Mouse (Mus musculus) embryonic facial prominence, embryonic 15.5 days (tissue): ENCODE data around the gene Lrp4. TPM values are rescaled to one million over a fixed set of nuclear protein-coding genes. Genes with fewer than 3 reads are reported as not detected.

Source experiments
- ATAC-seq: fragments of 200-750 bp; cut with Nextera tagmentation; 2 replicates; pipeline ENCODE4 v1.8.0; 2017; ENCODE audit warnings: low read depth, moderate TSS enrichment; ENCODE audit not compliant: insufficient number of reproducible peaks, low FRiP score, low TSS enrichment
- H3K27ac ChIP-seq: fragments of 300-500 bp; sonication (generic); replicated peaks from 2 replicates; pipeline ENCODE4 v1.5.1; 2015; ENCODE audit warnings: mild to moderate bottlenecking, inconsistent platforms
- H3K27me3 ChIP-seq: fragments of 300-500 bp; sonication (generic); 2 replicates; pipeline ENCODE4 v1.6.1; 2015; ENCODE audit warnings: inconsistent platforms
- H3K36me3 ChIP-seq: fragments of 300-500 bp; sonication (generic); 2 replicates; pipeline ENCODE4 v1.6.1; 2015; ENCODE audit warnings: mild to moderate bottlenecking, inconsistent platforms
- H3K4me1 ChIP-seq: fragments of 300-500 bp; sonication (generic); 2 replicates; pipeline ENCODE4 v1.6.1; 2015; ENCODE audit warnings: inconsistent platforms
- H3K4me2 ChIP-seq: fragments of 300-500 bp; sonication (generic); replicated peaks from 2 replicates; pipeline ENCODE4 v1.6.1; 2015; ENCODE audit warnings: mild to moderate bottlenecking, inconsistent platforms
- H3K4me3 ChIP-seq: fragments of 300-500 bp; sonication (generic); replicated peaks from 2 replicates; pipeline ENCODE4 v1.5.1; 2015; ENCODE audit warnings: mild to moderate bottlenecking, inconsistent platforms
- H3K9ac ChIP-seq: fragments of 300-500 bp; sonication (generic); 2 replicates; pipeline ENCODE4 v1.6.1; 2015; ENCODE audit warnings: inconsistent platforms
- H3K9me3 ChIP-seq: fragments of 300-500 bp; sonication (generic); replicated peaks from 2 replicates; pipeline ENCODE4 v1.6.1; 2016; ENCODE audit warnings: inconsistent platforms
- WGBS: fragments of 180-500 bp; shearing (Covaris S2); methylation state at CpG from one replicate; pipeline ENCODE4 v1.1.7; 2015; 5-methylcytosine and 5-hydroxymethylcytosine counted together
- polyA plus RNA-seq: library from polyadenylated mRNA; unstranded; fragments of >200 nt; fragmentation: Nextera tagmentation; extraction: Ambion mirVana; gene quantifications from 2 replicates; pipeline ENCODE4 v1.2.1, GENCODE M21; 2015

Lrp4 gene
- polyA plus RNA-seq, 1 experiment from 2014 or later: 11.1 TPM

- no peak for ATAC-seq
- H3K9ac ChIP-seq: no peak overlapping the region
- 66% methylated on average over 5 of the region's 5 CpGs for WGBS
- no peak overlapping the region for H3K4me3 ChIP-seq
- H3K27ac ChIP-seq: no peak overlapping the region
- H3K9me3 ChIP-seq: no peaks in the 10 kb centered on the region
- H3K36me3 ChIP-seq: no peaks in the 10 kb centered on the region
- no peak overlapping the region for H3K4me2 ChIP-seq
- no peaks in the 10 kb centered on the region for H3K27me3 ChIP-seq
- 0 out of 2 replicates have a peak, but pooled peaks cover 6% of the 10 kb centered on the region for H3K4me1 ChIP-seq
Observed at GRCm38 (mm10) chr2:91437116-91437815, 20.0 kb upstream of the Lrp4 start.

GRCm38 (mm10) chr2:91439271-91439670 lies 18.0 kb upstream of the Lrp4 start:
- Histone ChIP-seq H3K4me1 (peaks cover 14% of the 10 kb centered on the region; the same call in 1 of the 2 replicates), H3K27ac (no peak overlapping the region), H3K4me2 (no peak overlapping the region), H3K27me3 (no peaks in the 10 kb centered on the region), H3K4me3 (no peak overlapping the region), H3K9ac (no peak overlapping the region), H3K36me3 (no peaks in the 10 kb centered on the region), H3K9me3 (no peaks in the 10 kb centered on the region)
- no peak for ATAC-seq
- WGBS: 78% methylated on average over 10 of the region's 10 CpGs

GRCm38 (mm10) chr2:91439876-91440275 lies 17.4 kb upstream of the Lrp4 start:
- 56% methylated on average over 1 of the region's 1 CpGs for WGBS
- H3K9ac ChIP-seq: no peak overlapping the region
- no peak overlapping the region for H3K4me3 ChIP-seq
- H3K4me1 ChIP-seq: peaks cover 14% of the 10 kb centered on the region; the same call in 1 of the 2 replicates
- H3K27me3 ChIP-seq: no peaks in the 10 kb centered on the region
- no peak overlapping the region for H3K4me2 ChIP-seq
- H3K27ac ChIP-seq: no peak overlapping the region
- no peaks in the 10 kb centered on the region for H3K9me3 ChIP-seq
- no peak for ATAC-seq
- H3K36me3 ChIP-seq: no peaks in the 10 kb centered on the region

GRCm38 (mm10) chr2:91440686-91441085 lies 16.6 kb upstream of the Lrp4 start:
- no peaks in the 10 kb centered on the region for H3K27me3 ChIP-seq
- no peak overlapping the region for H3K9ac ChIP-seq
- WGBS: 85% methylated on average over 5 of the region's 5 CpGs
- no peaks in the 10 kb centered on the region for H3K36me3 ChIP-seq
- no peak overlapping the region for H3K4me3 ChIP-seq
- H3K4me1 ChIP-seq: peaks cover 14% of the 10 kb centered on the region; the same call in 1 of the 2 replicates
- no peak overlapping the region for H3K27ac ChIP-seq
- no peak overlapping the region for H3K4me2 ChIP-seq
- no peak for ATAC-seq
- no peaks in the 10 kb centered on the region for H3K9me3 ChIP-seq

- H3K27ac ChIP-seq: no peak overlapping the region
- no peak overlapping the region for H3K9ac ChIP-seq
- H3K36me3 ChIP-seq: no peaks in the 10 kb centered on the region
- H3K4me2 ChIP-seq: no peak overlapping the region
- H3K4me1 ChIP-seq: peaks cover 14% of the 10 kb centered on the region; the same call in 1 of the 2 replicates
- WGBS: 67% methylated on average over 2 of the region's 2 CpGs
- no peaks in the 10 kb centered on the region for H3K27me3 ChIP-seq
- ATAC-seq: no peak
- no peaks in the 10 kb centered on the region for H3K9me3 ChIP-seq
- no peak overlapping the region for H3K4me3 ChIP-seq
Observed at GRCm38 (mm10) chr2:91441715-91442114, 15.6 kb upstream of the Lrp4 start.

- Histone ChIP-seq H3K9me3 (no peaks in the 10 kb centered on the region), H3K27ac (no peak overlapping the region), H3K4me1 (peaks cover 14% of the 10 kb centered on the region; the same call in 1 of the 2 replicates), H3K4me2 (no peak overlapping the region), H3K9ac (no peak overlapping the region), H3K27me3 (no peaks in the 10 kb centered on the region), H3K4me3 (no peak overlapping the region), H3K36me3 (no peaks in the 10 kb centered on the region)
- WGBS: 69% methylated on average over 1 of the region's 1 CpGs
- ATAC-seq: no peak
Observed at GRCm38 (mm10) chr2:91442241-91442640, 15.1 kb upstream of the Lrp4 start.

GRCm38 (mm10) chr2:91444286-91444892 lies 12.9 kb upstream of the Lrp4 start, which contains the start of gene 1110051M20Rik:
TSS of gene 1110051M20Rik (minus strand) at chr2:91444704.
- Histone ChIP-seq H3K27me3 (no peaks in the 10 kb centered on the region), H3K4me2 (peak within 1 kb of the TSS; percentile 65), H3K27ac (peak within 1 kb of the TSS; percentile 23; the same call in 1 of the 2 replicates), H3K9me3 (no peaks in the 10 kb centered on the region), H3K4me3 (peak within 1 kb of the TSS; percentile 77), H3K4me1 (peaks cover 8% of the 10 kb centered on the region; the same call in 1 of the 2 replicates), H3K9ac (peak within 1 kb of the TSS; percentile 47; the same call in 1 of the 2 replicates), H3K36me3 (no peaks in the 10 kb centered on the region)
- 1% methylated on average over 19 of the region's 19 CpGs for WGBS
- peak; percentile 89 for ATAC-seq

GRCm38 (mm10) chr2:91449662-91450061 lies 7.6 kb upstream of the Lrp4 start:
- H3K27ac ChIP-seq: no peak overlapping the region
- H3K4me3 ChIP-seq: no peak overlapping the region
- no peak for ATAC-seq
- no peak overlapping the region for H3K4me2 ChIP-seq
- no peak overlapping the region for H3K9ac ChIP-seq
- H3K4me1 ChIP-seq: no peaks in the 10 kb centered on the region
- no peaks in the 10 kb centered on the region for H3K9me3 ChIP-seq
- WGBS: 63% methylated on average over 1 of the region's 1 CpGs
- H3K27me3 ChIP-seq: no peaks in the 10 kb centered on the region
- H3K36me3 ChIP-seq: no peaks in the 10 kb centered on the region

GRCm38 (mm10) chr2:91450316-91450715 lies 7.0 kb upstream of the Lrp4 start:
- WGBS: 64% methylated on average over 9 of the region's 9 CpGs
- H3K36me3 ChIP-seq: no peaks in the 10 kb centered on the region
- no peak overlapping the region for H3K4me3 ChIP-seq
- no peaks in the 10 kb centered on the region for H3K27me3 ChIP-seq
- no peak overlapping the region for H3K27ac ChIP-seq
- H3K9ac ChIP-seq: no peak overlapping the region
- no peak overlapping the region for H3K4me2 ChIP-seq
- H3K4me1 ChIP-seq: no peaks in the 10 kb centered on the region
- H3K9me3 ChIP-seq: no peaks in the 10 kb centered on the region
- no peak for ATAC-seq

- no peaks in the 10 kb centered on the region for H3K27me3 ChIP-seq
- H3K4me1 ChIP-seq: peaks cover 10% of the 10 kb centered on the region; the same call in 1 of the 2 replicates
- no peaks in the 10 kb centered on the region for H3K9me3 ChIP-seq
- no peak overlapping the region for H3K27ac ChIP-seq
- ATAC-seq: no peak
- WGBS: 45% methylated on average over 8 of the region's 8 CpGs
- no peak overlapping the region for H3K4me2 ChIP-seq
- H3K4me3 ChIP-seq: no peak overlapping the region
- no peak overlapping the region for H3K9ac ChIP-seq
- H3K36me3 ChIP-seq: no peaks in the 10 kb centered on the region
Observed at GRCm38 (mm10) chr2:91452658-91453057, 4.7 kb upstream of the Lrp4 start.

GRCm38 (mm10) chr2:91453231-91454075 lies 3.9 kb upstream of the Lrp4 start:
- no peaks in the 10 kb centered on the region for H3K27me3 ChIP-seq
- no peak overlapping the region for H3K4me2 ChIP-seq
- H3K9ac ChIP-seq: no peak overlapping the region
- no peak overlapping the region for H3K4me3 ChIP-seq
- WGBS: 79% methylated on average over 9 of the region's 9 CpGs
- H3K27ac ChIP-seq: no peak overlapping the region
- no peaks in the 10 kb centered on the region for H3K9me3 ChIP-seq
- no peak for ATAC-seq
- peaks cover 10% of the 10 kb centered on the region; the same call in 1 of the 2 replicates for H3K4me1 ChIP-seq
- H3K36me3 ChIP-seq: no peaks in the 10 kb centered on the region
